Mouse (Mus musculus) stomach, postnatal 0 days (tissue): ENCODE data around the gene Fam151b.

Experiments used
- CTCF ChIP-seq: IDR thresholded peaks from 2 replicates; pipeline ENCODE4 v1.5.1; 2016; ENCODE audit warnings: antibody characterized with exemption, low read depth, mild to moderate bottlenecking, moderate library complexity
- EP300 ChIP-seq: optimal IDR thresholded peaks from 2 replicates; pipeline ENCODE3; 2016; ENCODE audit warnings: antibody characterized with exemption

- TF ChIP-seq CTCF: no peak
- no peak for TF ChIP-seq EP300
Measured at GRCm38 (mm10) chr13:92529828-92530720, 46.3 kb upstream of the Fam151b start.
